Mouse (Mus musculus) lung, embryonic 14.5 days (tissue): ENCODE data around the gene Cidec. TPM values are rescaled to one million over a fixed set of nuclear protein-coding genes. Genes with fewer than 3 reads are reported as not detected.

Source experiments
- ATAC-seq: fragments of 200-750 bp; cut with Nextera tagmentation; 2 replicates; pipeline ENCODE4 v1.8.0; 2017; ENCODE audit warnings: mild to moderate bottlenecking, moderate TSS enrichment, moderate library complexity; ENCODE audit not compliant: insufficient read depth
- DNase-seq: peaks from one replicate; pipeline ENCODE4 v3.0.0-alpha.2; 2015
- H3K27ac ChIP-seq: fragments of 300-500 bp; sonication (generic); 2 replicates; pipeline ENCODE4 v1.5.1; 2014; ENCODE audit warnings: low read depth, mild to moderate bottlenecking, moderate library complexity
- H3K27me3 ChIP-seq: fragments of 300-500 bp; sonication (generic); 2 replicates; pipeline ENCODE4 v1.6.1; 2014; ENCODE audit warnings: low read length, control low read depth; ENCODE audit not compliant: insufficient read depth
- H3K36me3 ChIP-seq: fragments of 300-500 bp; sonication (generic); 2 replicates; pipeline ENCODE4 v1.6.1; 2014; ENCODE audit warnings: control low read depth; ENCODE audit not compliant: insufficient read depth
- H3K4me1 ChIP-seq: fragments of 300-500 bp; sonication (generic); 2 replicates; pipeline ENCODE4 v1.6.1; 2014; ENCODE audit warnings: antibody characterized with exemption, control low read depth; ENCODE audit not compliant: insufficient read depth
- H3K4me2 ChIP-seq: fragments of 300-500 bp; sonication (generic); 2 replicates; pipeline ENCODE4 v1.6.1; 2014; ENCODE audit warnings: mild to moderate bottlenecking
- H3K4me3 ChIP-seq: fragments of 300-500 bp; sonication (generic); 2 replicates; pipeline ENCODE4 v1.5.1; 2014; ENCODE audit warnings: low read depth, low read length
- H3K9ac ChIP-seq: fragments of 300-500 bp; sonication (generic); 2 replicates; pipeline ENCODE4 v1.6.1; 2014
- H3K9me3 ChIP-seq: fragments of 300-500 bp; sonication (generic); 2 replicates; pipeline ENCODE4 v1.6.1; 2016; ENCODE audit warnings: low read depth, low read length, control low read depth
- CTCF ChIP-seq: IDR thresholded peaks from 2 replicates; pipeline ENCODE4 v1.5.1; 2016; ENCODE audit warnings: antibody characterized with exemption, low read depth
- WGBS: fragments of 180-500 bp; shearing (Covaris S2); extraction: QIAGEN DNeasy Blood & Tissue Kit; methylation state at CpG from one replicate; pipeline ENCODE4 v1.1.7; 2014; 5-methylcytosine and 5-hydroxymethylcytosine counted together
- polyA plus RNA-seq: library from polyadenylated mRNA; unstranded; fragments of >200 nt; fragmentation: Nextera tagmentation; extraction: Ambion mirVana; gene quantifications from 2 replicates; pipeline ENCODE4 v1.2.1, GENCODE M21; 2014

The Cidec gene
- polyA plus RNA-seq, 1 experiment from 2014 or later: not detected

DNA sequence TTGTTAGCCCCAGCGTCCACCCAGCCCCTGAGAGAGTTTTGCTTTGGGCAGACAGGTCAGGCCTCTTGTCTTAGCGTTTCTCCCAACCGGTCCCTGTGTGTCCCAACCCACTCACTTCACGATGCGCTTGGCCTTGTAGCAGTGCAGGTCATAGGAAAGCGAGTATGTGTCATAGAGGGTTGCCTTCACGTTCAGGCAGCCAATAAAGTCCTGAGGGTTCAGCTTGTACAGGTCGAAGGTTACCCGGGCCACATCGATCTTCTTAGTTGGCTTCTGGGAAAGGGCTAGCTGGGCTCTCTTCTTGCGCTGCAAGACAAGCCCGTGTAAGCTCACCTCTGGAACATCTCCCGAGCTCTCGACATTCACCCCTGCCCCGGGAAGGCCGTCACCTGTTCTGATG, 7.6 kb downstream of the Cidec start:
- Histone ChIP-seq H3K4me1 (no peaks in the 10 kb centered on the region), H3K4me3 (no peak overlapping the region), H3K36me3 (no peaks in the 10 kb centered on the region), H3K4me2 (no peak overlapping the region), H3K27ac (no peak overlapping the region), H3K27me3 (no peaks in the 10 kb centered on the region), H3K9ac (no peak overlapping the region), H3K9me3 (no peaks in the 10 kb centered on the region)
- DNase-seq: no peak
- WGBS: 79% methylated on average over 16 of the region's 16 CpGs
- no peak for TF ChIP-seq CTCF
- ATAC-seq: no peak

DNA sequence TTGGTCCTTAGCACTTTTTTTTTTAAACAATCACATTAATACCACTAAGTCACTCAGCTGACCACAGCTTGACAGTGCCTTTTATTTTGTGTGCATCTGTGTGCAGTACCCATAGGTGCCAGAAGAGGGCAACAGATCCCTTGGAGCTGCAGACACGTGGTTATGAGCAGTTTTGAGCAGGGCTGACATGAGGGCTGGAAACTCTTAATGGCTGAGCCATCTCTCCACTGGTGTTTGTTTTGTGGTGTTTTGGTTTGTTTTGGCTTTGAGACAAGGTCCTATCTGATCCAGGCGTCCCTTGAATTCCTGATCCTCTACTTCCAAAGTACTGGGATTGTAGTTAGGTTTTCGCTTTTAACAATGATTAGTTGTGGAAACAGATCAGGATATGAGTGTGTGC, 8.2 kb downstream of the Cidec start:
- H3K4me1 ChIP-seq: no peaks in the 10 kb centered on the region
- H3K9ac ChIP-seq: no peak overlapping the region
- DNase-seq: peak; percentile 62
- no peak overlapping the region for H3K4me2 ChIP-seq
- WGBS: 61% methylated on average over 3 of the region's 3 CpGs
- no peak overlapping the region for H3K4me3 ChIP-seq
- H3K9me3 ChIP-seq: no peaks in the 10 kb centered on the region
- no peak overlapping the region for H3K27ac ChIP-seq
- peak; percentile 78 for TF ChIP-seq CTCF
- no peaks in the 10 kb centered on the region for H3K27me3 ChIP-seq
- no peaks in the 10 kb centered on the region for H3K36me3 ChIP-seq
- no peak for ATAC-seq

DNA sequence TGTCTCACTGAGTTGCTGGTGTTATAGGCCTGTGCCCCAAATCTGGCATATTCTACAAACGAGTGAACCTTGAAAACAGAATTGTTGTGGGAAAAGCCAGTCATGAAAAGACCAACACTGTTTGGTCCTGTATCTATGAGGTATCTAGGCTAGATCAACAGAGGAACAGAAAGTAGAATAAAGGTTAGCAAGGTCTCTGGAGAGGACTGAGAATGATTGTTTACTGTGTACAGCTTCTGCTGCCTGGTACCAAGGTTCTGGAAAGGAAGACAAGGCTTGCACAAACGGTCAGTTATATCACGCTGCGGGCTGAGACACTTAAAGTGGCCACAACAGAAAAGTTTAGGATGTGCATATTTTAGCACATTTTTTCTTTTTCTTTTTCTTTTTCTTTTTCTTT, 8.9 kb downstream of the Cidec start:
- WGBS: 89% methylated on average over 4 of the region's 4 CpGs
- Histone ChIP-seq H3K9ac (no peak overlapping the region), H3K4me1 (no peaks in the 10 kb centered on the region), H3K9me3 (no peaks in the 10 kb centered on the region), H3K27ac (no peak overlapping the region), H3K36me3 (no peaks in the 10 kb centered on the region), H3K27me3 (no peaks in the 10 kb centered on the region), H3K4me3 (no peak overlapping the region), H3K4me2 (no peak overlapping the region)
- ATAC-seq (no peak), DNase-seq (no peak)
- TF ChIP-seq CTCF: no peak

DNA sequence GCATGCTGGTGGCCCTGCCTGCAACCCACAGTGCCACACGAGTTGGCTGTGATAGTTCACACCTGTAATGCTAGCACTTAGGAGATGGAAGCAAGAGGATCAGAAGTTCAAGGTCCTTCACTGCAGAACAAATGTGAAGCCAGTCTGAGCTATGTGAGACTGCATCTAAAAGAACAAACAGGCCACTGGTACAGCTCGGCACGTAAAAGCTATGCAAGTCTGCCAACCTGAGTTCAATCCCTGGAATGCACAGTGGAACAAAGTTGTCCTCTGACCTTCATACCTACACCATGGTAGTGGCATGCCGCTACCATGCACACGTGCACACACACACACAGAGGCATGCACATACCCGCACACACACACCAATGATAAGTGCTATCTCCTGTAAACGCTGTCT, 11.4 kb downstream of the Cidec start:
- no peak overlapping the region for H3K9ac ChIP-seq
- DNase-seq: no peak
- H3K36me3 ChIP-seq: no peaks in the 10 kb centered on the region
- H3K27ac ChIP-seq: no peak overlapping the region
- ATAC-seq: no peak
- no peaks in the 10 kb centered on the region for H3K4me1 ChIP-seq
- H3K4me2 ChIP-seq: no peak overlapping the region
- no peaks in the 10 kb centered on the region for H3K27me3 ChIP-seq
- no peak overlapping the region for H3K4me3 ChIP-seq
- H3K9me3 ChIP-seq: no peaks in the 10 kb centered on the region
- 76% methylated on average over 7 of the region's 7 CpGs for WGBS
- no peak for TF ChIP-seq CTCF

DNA sequence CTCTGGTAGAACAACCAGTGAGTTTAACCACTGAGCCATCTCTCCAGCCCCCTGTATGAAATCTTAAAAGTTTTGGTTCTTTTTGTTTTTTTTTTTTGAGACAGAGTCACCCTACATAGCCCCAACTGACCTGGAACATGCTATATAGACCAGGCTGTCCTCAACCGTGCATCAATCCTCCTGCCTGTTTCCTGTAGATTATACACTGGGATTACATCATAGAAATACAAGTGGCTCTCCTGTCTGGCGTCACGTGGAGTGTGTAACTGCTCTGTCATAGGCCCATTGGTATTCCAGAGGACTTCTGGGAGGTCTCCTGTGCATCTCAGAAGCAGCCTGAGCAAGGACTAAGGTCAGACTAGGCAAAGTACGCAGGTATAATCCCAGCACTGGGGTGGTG, 12.6 kb downstream of the Cidec start:
- H3K36me3 ChIP-seq: no peaks in the 10 kb centered on the region
- no peak overlapping the region for H3K27ac ChIP-seq
- peaks cover 5% of the 10 kb centered on the region; the same call in 1 of the 2 replicates for H3K4me1 ChIP-seq
- DNase-seq: no peak
- no peak overlapping the region for H3K9ac ChIP-seq
- ATAC-seq: no peak
- H3K4me3 ChIP-seq: no peak overlapping the region
- no peak overlapping the region for H3K4me2 ChIP-seq
- no peaks in the 10 kb centered on the region for H3K9me3 ChIP-seq
- TF ChIP-seq CTCF: no peak
- WGBS: 56% methylated on average over 4 of the region's 4 CpGs
- no peaks in the 10 kb centered on the region for H3K27me3 ChIP-seq

DNA sequence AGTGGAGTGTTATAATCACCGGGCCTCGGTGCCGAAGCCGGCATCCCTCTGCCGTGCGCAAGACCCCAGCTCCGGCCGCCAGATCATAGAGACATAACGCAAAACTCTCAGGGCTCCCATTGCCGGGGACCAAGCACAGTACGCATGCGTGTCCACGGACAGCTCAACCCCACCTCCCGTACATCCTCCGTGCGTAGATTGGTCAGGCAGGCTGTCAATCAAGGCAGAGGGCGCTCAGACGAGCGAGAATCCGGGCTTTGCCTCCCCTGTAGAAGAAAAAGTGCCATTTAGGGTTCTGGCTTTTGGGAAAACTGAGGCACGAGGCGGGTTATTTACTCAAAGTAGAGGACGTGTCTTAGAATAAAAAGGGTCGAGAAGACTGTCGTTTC, 16.4 kb downstream of the Cidec start, which contains the start of gene Rpusd3:
Rpusd3 (minus strand) TSS at position 142 of the 389 bp plus-strand sequence.
- H3K27me3 ChIP-seq: no peaks in the 10 kb centered on the region
- peak within 1 kb of the TSS; percentile 76 for H3K9ac ChIP-seq
- ATAC-seq: peak; percentile 99
- H3K4me1 ChIP-seq: peaks cover 8% of the 10 kb centered on the region; the same call in 1 of the 2 replicates
- peak within 1 kb of the TSS; percentile 26; the same call in 1 of the 2 replicates for H3K27ac ChIP-seq
- 0% methylated on average over 25 of the region's 25 CpGs for WGBS
- peak within 1 kb of the TSS; percentile 58 for H3K4me3 ChIP-seq
- no peaks in the 10 kb centered on the region for H3K9me3 ChIP-seq
- no peak for TF ChIP-seq CTCF
- DNase-seq: peak; percentile 100
- H3K4me2 ChIP-seq: peak within 1 kb of the TSS; percentile 94
- peaks cover 16% of the 10 kb centered on the region for H3K36me3 ChIP-seq

DNA sequence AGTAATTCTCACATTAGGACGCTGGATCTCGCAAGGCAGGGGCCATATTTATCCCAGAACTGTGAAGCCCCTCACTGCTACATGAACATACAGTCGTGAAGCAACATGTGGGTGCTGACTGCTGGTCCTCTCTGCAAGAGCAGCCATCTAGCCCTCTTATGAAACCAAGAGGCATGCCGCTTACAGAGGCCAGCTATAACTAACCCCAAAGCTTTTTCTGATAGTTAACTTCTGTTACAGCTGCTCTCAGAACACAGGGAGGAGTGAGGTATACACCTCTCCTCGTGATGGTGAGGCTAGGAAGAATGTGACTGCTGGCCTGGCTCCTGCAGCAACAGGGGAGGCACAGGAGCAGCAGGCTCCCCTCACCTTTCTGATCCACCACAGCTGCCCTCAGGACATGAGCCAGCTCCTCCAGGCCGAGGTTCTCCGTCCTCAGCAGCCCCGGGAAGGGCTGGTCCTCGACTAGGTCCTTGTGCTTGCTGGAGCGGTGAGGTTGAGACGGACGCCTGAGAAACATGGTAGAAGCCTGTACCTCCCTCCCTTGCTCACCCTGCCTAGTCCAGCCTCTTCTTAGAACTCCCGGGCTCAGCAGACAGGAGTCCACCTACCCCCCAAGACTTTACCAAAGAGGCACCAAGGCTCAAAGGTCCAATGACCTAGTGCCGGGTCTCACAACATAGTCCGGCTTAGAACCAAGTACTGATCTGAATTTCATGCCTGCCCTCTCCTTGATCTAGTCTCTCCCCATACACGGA, 16.9 kb downstream of the Cidec start:
- no peak for TF ChIP-seq CTCF
- Histone ChIP-seq H3K4me3 (peak overlapping the region; percentile 58), H3K27me3 (no peaks in the 10 kb centered on the region), H3K4me2 (peak overlapping the region; percentile 94), H3K9ac (peak overlapping the region; percentile 76), H3K36me3 (peaks cover 16% of the 10 kb centered on the region), H3K4me1 (peaks cover 8% of the 10 kb centered on the region; the same call in 1 of the 2 replicates), H3K27ac (peak overlapping the region; percentile 26; the same call in 1 of the 2 replicates), H3K9me3 (no peaks in the 10 kb centered on the region)
- WGBS: 8% methylated on average over 16 of the region's 16 CpGs
- ATAC-seq: peak; percentile 75
- peak; percentile 28 for DNase-seq
